Mouse (Mus musculus) kidney, adult 9 months (tissue): ENCODE results near the gene Fndc3b.

Experiments
- DNase-seq: peaks from one replicate; pipeline ENCODE4 v3.0.0; 2022

Fndc3b gene

DNA sequence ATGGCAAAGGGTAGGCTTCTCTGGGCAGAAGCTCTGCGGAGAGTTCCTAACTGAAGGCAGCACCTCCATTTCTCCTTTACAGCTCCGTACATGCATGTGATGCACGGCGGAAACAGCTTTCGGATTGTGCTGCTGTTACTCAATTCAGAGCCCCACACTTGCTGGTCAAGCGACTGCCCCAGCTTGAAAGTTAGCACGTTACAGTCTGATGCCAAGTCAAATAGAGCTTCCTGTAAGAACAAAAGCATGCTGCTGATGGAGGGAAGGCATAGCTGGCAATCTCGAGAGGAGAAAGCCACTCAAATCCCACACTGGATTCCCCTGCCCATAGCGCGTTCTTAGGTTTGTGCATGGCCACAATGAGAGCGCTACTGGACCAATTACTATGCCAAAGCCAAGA is 122.5 kb downstream of the Fndc3b start:
- no peak for DNase-seq

- DNase-seq: peak; percentile 54
Measured at GRCm38 (mm10) chr3:27584607-27585605, 126.2 kb downstream of the Fndc3b start.

DNA sequence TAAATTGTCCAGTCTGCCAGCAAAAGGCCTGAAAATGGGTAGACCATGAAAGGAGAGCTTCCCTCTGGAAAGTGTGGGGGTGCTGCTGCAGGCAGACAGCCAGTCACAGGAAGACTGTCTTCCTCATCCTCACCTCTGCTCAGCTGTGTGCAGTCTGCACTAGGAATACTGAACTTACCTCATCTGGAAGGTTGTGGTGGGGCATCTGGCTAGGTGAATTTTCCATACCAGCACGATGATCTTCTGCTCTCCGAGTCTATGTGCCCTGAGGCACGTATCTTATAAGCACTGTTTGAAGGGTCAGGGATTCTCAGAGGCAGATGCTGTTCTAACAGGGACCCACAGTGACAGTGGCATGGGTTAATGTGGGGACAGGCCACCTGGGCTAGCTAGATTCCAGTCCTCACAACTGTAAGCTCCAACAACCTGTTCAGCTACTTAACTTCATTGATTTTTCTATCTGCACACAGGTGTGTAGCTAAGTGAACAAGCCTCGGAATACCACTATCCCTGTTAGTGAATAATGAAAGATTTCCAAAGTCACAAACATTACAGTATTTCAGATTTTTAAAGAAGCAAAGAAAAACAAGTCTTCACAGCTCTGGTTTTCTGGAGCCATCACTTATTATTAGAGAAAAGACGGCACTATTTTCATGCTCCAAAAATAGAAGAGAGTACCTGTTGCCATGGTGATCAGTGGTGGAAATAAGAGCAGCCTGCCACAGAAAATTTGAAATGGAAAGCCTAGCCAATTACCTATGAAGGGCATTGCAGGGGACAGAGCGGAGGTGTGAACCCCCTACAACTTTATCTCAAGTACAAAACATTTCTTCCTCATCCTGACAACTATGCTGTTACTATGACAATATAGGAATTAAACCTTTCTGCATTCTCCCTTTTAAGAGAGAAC is 128.9 kb downstream of the Fndc3b start:
- no peak for DNase-seq

DNA sequence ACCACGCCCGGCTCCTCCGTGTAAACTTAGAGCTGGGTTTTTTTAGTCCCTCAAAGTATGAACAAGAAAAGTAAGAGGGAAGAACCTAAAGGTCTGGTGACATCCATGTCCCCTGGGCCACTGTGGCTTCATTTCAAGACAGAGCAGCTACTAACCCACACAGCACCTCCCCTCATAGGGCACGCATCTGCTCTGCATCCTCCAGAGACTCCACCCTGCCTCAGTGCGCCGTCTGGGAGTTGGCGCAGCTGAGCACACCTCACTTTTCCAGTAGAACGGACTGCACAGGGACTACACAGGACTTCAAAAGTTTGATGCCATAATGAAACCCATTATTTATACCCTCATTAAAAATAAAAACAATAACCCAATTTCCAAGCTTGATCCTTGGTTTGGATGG is 130.2 kb downstream of the Fndc3b start:
- no peak for DNase-seq

DNA sequence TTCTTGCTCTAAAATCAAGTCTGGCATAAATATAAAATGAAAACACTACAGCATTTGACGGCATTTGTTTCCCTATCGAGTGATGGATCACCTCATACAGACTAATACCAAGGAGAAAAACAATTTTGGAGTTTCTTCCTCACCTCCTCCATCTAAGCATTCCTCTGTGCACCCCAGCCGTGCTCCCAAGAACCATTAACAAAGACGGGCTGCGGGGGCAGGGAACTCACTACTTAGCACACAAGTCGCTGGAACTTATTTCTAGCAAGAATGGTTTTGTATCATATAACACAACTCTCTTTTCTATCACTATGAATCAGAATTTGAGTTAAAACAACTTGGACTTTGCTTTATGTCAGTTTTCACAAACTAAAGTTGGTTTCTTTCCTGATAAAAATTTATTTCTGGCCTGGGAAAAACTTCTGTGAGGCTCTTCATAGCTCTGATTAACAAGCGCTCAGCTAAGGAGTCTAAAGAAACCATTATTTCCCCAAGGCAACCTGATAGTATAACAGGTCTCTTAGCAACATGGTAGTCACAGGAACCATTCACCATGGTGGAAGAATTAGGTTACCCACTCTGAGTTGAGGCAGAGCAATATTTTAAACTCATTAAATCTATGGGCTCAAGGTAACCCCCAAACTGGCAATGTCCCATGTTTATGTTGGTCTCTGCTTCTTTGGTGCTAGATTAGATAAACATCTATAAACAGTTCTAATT is 131.1 kb downstream of the Fndc3b start:
- DNase-seq: no peak

GRCm38 (mm10) chr3:27579229-27579628 is 131.9 kb downstream of the Fndc3b start:
- no peak for DNase-seq

- DNase-seq: no peak
Measured at GRCm38 (mm10) chr3:27577349-27578025, 133.6 kb downstream of the Fndc3b start.

GRCm38 (mm10) chr3:27574241-27574640 is 136.9 kb downstream of the Fndc3b start:
- DNase-seq: no peak

DNA sequence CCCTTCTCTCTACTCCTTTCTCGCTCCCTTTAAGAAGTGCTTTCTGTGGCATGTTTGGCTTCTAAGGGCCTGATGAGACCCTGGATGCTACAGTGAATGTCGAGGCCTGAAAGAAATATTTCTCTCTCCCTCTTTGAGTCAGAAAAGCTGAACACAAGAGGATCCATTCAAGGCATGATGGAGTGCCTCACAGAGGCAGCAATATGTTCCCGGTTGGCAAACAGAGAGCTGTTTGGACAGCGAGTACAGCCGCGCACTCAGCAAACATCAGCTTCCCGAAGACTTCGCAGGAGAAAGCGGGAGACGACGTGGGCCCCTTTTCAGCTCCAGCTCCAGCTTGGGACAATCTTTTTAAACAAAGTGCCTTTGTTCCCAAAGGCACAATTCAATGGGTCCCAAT is 137.6 kb downstream of the Fndc3b start:
- no peak for DNase-seq

DNA sequence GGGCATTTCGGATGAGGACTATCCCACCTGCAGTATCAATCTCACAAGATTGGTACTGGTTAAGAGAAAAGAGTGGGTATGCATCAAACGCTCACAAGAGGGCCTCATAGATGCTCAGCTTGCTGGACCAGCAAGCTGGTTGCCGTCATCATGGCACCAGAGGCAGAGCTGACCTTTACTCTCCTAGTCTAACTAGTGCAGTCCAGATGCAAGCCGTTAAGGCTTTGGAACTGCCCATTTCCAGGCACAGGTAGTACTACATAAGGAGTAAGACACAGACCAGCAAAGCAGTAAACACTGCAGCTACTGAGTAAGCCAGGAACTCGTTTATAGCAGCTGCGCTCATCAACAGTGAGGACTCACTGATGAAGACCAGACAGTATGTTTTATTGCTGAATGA is 138.8 kb downstream of the Fndc3b start:
- DNase-seq: peak; percentile 84

GRCm38 (mm10) chr3:27565314-27565713 is 145.8 kb downstream of the Fndc3b start:
- DNase-seq: no peak

DNA sequence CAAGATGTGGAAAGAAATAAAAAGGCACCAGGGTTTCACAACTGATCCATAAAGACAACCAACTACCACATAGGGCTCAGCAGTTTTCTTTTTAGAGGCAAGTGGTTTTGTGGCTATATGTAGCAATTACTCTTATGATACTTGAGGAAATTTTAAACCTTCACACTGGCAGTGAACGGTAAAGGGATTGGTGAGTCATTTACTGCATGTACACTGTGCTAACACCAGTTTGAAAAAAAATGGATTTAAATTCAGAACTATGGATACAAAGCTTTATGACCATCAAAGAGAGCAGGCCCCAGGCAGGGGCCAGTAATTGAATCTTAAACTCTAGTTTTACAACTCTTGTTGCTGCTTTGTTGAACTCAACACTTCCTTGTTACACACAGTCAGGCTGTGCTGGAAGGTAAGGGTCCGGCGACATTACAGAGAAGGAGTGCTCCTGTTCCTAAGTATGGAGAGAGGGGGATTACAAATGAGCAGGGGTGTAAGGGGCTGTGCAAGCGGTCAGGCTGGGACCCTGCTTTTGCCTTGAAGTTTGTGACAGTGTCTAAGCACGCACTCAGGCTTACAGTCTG is 148.0 kb downstream of the Fndc3b start:
- no peak for DNase-seq

DNA sequence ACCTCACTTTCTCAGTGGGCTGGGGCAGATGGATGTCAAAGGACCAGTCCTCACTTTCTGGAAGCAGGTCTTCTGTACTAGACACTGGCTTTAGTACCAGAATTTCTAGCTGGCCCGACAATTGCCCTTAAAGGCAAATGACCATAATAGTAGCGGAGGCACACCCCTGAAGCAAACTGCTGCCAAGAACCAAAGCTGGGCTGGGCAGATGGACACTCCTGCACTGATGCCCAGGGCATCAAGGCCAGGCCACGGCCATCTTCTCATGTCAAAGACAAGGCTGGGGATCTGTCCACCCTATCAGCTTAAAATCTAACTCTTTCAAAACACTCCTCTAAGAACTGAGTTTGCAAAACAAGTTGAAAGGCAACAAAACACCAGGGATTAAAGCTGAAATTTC is 148.6 kb downstream of the Fndc3b start:
- DNase-seq: no peak

DNA sequence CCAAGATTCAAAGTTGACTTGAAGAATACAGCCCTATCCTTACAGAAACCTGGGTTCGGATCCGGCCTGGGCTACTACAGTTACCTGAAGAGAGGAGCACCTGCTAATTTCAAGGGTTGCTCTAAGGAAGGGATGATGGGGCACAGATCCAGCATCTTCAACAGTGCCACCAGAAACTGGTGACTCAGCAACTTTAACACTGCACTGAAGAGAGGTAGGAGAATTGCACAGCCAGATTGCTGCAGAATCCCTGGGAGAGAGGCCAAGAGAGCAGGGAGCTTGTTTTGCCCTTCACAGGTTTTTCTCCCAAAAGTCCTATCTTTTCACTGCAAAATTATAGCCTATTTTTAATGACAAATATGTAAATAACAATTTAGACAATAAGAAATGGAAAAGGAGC is 149.2 kb downstream of the Fndc3b start:
- DNase-seq: peak; percentile 39

- no peak for DNase-seq
Measured at GRCm38 (mm10) chr3:27559316-27559715, 151.8 kb downstream of the Fndc3b start.

DNA sequence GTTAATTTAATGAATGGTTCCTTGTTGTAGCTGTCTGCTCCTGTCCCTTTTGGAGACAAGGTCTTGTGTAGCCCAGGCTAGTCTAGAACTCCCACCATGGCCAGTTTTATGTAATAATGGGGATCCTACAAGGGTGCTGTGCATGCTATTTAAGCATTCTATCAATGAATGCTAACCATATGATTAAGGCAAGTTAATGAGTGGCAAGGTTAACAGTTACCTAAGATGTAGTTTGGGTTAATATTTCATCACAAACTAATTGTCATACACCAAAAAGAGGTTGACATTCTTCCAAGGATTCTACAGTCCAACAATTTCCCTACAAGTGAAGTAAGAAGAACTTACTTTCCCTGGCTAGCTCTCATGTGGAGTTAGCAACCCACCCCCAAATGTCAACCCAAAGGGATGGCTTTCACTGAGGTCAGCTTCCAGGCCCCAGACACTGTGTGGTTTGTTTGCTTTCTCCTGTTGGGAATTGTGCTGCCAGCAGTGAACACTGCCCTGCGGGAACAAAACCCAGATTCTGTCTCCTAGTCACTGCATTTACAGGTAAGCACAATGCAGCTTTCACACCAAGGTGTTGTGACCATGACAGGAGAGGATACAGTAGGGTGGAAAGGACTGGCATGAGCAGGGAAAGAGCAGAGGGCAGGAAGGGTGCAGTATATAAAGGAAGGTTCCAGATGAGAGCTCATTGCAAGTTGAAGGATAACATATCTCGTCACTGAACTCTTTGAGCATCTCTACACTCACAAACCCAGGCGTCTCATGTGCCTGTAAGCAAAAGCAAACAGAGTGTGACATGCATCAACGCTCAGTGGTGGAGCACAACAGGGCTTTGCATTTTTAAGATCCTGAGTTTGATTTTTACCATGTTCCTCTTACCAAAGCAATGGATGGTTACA is 153.8 kb downstream of the Fndc3b start:
- DNase-seq: peak; percentile 83

GRCm38 (mm10) chr3:27555401-27555940 is 155.6 kb downstream of the Fndc3b start:
- no peak for DNase-seq

DNA sequence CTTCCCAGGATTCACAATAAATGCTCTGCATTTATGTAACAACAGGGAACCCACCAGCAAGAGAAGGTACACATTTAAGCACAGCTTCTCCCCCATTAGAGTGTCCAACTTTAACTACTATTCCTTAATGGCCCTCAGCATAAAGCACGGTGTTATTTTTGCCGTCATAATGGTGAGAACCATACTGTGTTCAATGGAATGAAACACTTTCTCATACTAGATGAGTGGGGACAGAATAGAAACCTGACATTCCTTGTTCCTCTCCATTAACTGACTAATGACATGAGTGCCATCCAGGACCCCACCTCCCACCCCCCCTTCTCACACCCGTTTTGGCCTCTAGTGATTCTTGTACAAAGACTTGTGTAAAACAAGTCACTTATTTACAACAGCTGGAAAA is 156.8 kb downstream of the Fndc3b start:
- no peak for DNase-seq

DNA sequence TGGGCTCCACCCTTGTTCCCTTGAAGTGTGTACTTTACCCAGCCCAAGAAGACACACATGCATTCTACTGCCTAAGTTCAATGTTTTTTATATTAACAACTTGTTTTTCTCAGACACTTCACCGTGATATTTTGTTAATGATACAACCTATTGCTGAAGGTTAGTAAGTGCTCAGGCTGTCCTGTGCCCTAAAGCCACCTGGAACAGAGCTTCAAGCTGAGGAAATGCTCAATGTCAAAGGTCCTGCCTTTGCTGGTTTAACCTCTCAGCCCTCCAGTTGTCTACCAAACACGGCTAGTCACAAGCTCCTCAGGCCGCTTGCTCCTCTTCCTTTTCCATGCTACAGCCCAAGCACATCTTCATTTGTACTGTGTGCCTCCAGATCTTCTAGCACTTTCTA is 157.3 kb downstream of the Fndc3b start:
- DNase-seq: peak; percentile 83

DNA sequence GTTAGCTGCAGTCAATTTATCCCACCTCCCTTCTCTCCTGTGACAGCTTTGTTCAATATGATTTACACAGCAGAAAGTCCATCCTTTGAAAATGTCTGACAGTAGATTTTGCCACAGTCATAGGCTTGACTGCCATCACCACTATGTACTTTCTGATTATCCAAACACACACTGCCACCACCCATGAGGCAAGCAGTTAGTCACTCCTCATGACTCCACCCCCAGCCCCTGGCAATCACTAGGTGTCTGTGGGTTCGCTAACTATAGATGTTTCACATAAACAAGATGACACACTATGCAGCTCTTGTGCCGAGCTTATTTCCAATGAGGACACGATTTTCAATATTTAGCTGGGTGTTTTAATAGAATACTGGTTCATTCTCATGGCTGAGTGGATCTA is 160.1 kb downstream of the Fndc3b start:
- no peak for DNase-seq

DNA sequence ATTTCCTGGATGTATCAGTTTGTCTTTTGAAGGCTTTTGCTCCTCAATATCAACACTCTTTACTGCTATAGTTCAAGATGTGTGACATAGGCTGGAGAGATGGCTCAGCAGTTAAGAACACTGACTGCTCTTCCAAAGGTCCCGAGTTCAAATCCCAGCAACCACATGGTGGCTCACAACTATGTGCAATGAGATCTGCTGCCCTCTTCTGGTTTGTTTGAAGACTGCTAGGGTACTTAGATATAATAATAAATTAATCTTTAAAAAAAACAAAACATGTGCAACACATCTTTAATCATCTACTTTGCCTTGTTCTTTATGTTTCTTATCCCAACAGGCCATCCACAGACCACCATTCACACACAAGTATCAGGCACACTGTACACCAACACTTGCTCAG is 160.7 kb downstream of the Fndc3b start:
- DNase-seq: no peak
